In the genomic region with DNA sequence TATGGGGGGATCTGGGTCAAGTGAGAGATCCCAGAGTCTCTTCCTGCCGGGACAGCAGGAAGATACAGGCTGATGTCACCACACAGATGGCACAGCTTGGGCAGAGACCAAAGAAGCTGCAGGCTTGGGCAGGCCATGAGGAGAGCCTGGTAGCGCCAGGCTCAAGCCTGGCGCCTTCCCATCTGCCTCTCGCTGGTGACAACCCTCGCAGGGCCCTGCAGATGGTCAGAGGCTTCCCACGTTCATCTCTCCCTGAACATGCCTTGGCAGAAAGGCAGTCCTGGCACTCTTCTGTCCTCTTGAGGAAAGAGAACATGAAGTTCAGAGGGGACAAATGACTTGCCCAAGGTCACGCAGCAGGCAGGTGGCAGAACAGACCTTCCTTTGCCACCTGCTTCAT, we compare ENCODE assay signal across 14 mouse cellular contexts. TPM values are rescaled to one million over a fixed set of nuclear protein-coding genes. Genes with fewer than 3 reads are reported as not detected.
DNase-seq lines count a peak whose midpoint lies in the region; ATAC-seq lines count a peak whose summit lies in the region.
"Had no signal": no experiment of that assay in that cellular context is flagged by ENCODE, and none has a peak within 500 bp of the region (broad histone marks: within the 10 kb centered on the region; RNA-seq: fewer than 3 reads in every experiment).

No protein-coding gene starts in this region.

- ATAC-seq in kidney, embryonic 14.5 days (ENCODE audit: low FRiP score, low TSS enrichment) = no peak
- ATAC-seq: activated CD4-positive, CD25-positive, alpha-beta regulatory T cell, adult 4 months; CD4-positive, CD25-positive, alpha-beta regulatory T cell, adult 4 months; intestine, embryonic 15.5 days had no signal

- no peak overlapping the region; the same call in 1 of the 2 replicates for H3K9ac ChIP-seq in kidney, embryonic 14.5 days (ENCODE audit: low read depth, low read length)
- H3K9ac ChIP-seq: intestine, embryonic 15.5 days; limb, embryonic 12.5 days; neural tube, embryonic 15.5 days had no signal

- H3K27me3 ChIP-seq in kidney, embryonic 14.5 days (ENCODE audit: control insufficient read depth, insufficient read depth, low read length) = no peaks in the 10 kb centered on the region
- H3K27me3 ChIP-seq: intestine, embryonic 15.5 days; limb, embryonic 12.5 days; neural tube, embryonic 15.5 days had no signal

- H3K9me3 ChIP-seq in kidney, embryonic 14.5 days (ENCODE audit: control insufficient read depth, low read length) = no peaks in the 10 kb centered on the region
- H3K9me3 ChIP-seq: intestine, embryonic 15.5 days; limb, embryonic 12.5 days; neural tube, embryonic 15.5 days had no signal

- no peak overlapping the region for H3K4me2 ChIP-seq in kidney, embryonic 14.5 days (replicated peaks; ENCODE audit: low read depth, low read length)
- H3K4me2 ChIP-seq: intestine, embryonic 15.5 days; limb, embryonic 12.5 days; neural tube, embryonic 15.5 days had no signal

- peaks cover 3% of the 10 kb centered on the region; the same call in 1 of the 2 replicates for H3K36me3 ChIP-seq in kidney, embryonic 14.5 days (ENCODE audit: control insufficient read depth, insufficient read depth, low read length)
- H3K36me3 ChIP-seq: intestine, embryonic 15.5 days had no signal

- no peak overlapping the region for H3K27ac ChIP-seq in kidney, embryonic 14.5 days (ENCODE audit: low read depth, low read length)
- H3K27ac ChIP-seq: intestine, embryonic 15.5 days; limb, embryonic 12.5 days; neural tube, embryonic 15.5 days had no signal

- no peak overlapping the region for H3K4me3 ChIP-seq in kidney, embryonic 14.5 days (ENCODE audit: low read length)
- H3K4me3 ChIP-seq: intestine, embryonic 15.5 days; limb, embryonic 12.5 days; neural tube, embryonic 15.5 days had no signal

- H3K4me1 ChIP-seq in kidney, embryonic 14.5 days (ENCODE audit: control insufficient read depth, insufficient read depth, low read length) = peaks cover 7% of the 10 kb centered on the region; the same call in 1 of the 2 replicates
- H3K4me1 ChIP-seq: intestine, embryonic 15.5 days had no signal

- WGBS in kidney, embryonic 14.5 days = 89% methylated on average over 7 of the region's 7 CpGs

- DNase-seq in layer of hippocampus, adult 11-12 months (ENCODE audit: low spot score) = peak; percentile 68
- no peak for DNase-seq in layer of hippocampus, postnatal 25 days (ENCODE audit: extremely low spot score in 1 of 2, low spot score in 1 of 2)
- peak; percentile 98 for DNase-seq in cerebellum, adult 11-12 months
- DNase-seq in cerebellum, postnatal 25 days = peak; percentile 93 to 95
- peak; percentile 36 to 54 for DNase-seq in left cerebral cortex, adult 18-20 months (ENCODE audit: low spot score in 2 of 2)
- DNase-seq in kidney, postnatal 25 days = no peak
- DNase-seq: lung, adult 2 months had no signal

RNA-seq across cellular contexts. Expression of a gene that starts 34.3 kb away (rescaled TPM):
- total RNA-seq in layer of hippocampus, postnatal 25 days (2021) = 10 to 100 TPM; 37.1 to 47.1 TPM
- 10 to 100 TPM; 30.5 to 34.5 TPM for total RNA-seq in left cerebral cortex, adult 18-20 months (2021)
- polyA plus RNA-seq in kidney, embryonic 14.5 days (2014; fragmentation: Nextera tagmentation; extraction: Ambion mirVana) = 6.7 and 17.2 TPM in 2 replicates
- total RNA-seq: granulocyte monocyte progenitor cell, adult 5-6 weeks had no signal
- polyA plus RNA-seq: activated CD4-positive, CD25-positive, alpha-beta regulatory T cell, adult 4 months; CD4-positive, CD25-positive, alpha-beta regulatory T cell, adult 4 months had no signal

Comparison
In these comparisons a context has a peak if more than half of its experiments do, and no peak if none do; other contexts are left out.
1. DNase-seq: peak in layer of hippocampus, adult 11-12 months (single experiment), cerebellum, adult 11-12 months (single experiment), cerebellum, postnatal 25 days (2 of 2) and left cerebral cortex, adult 18-20 months (2 of 2); none in layer of hippocampus, postnatal 25 days (0 of 2) and kidney, postnatal 25 days (0 of 2).